Mouse (Mus musculus) erythroid progenitor cell, adult 5-6 weeks (primary cell): ENCODE data around the gene Nos1ap. TPM values are rescaled to one million over a fixed set of nuclear protein-coding genes. Genes with fewer than 3 reads are reported as not detected.
A peak's percentile ranks its signal among the peaks of the same experiment; 100 is the strongest.

Source experiments
- ATAC-seq: replicated peaks from 2 replicates; pipeline ENCODE4 v1.8.0; 2016; ENCODE audit warnings: moderate number of reproducible peaks, mild to moderate bottlenecking, moderate TSS enrichment, inconsistent platforms; ENCODE audit not compliant: poor library complexity, low FRiP score, severe bottlenecking
- total RNA-seq, 2 experiments: library from RNA; stranded (forward) in 1 of 2; stranded (reverse) in 1 of 2; fragments of 150-400 nt in 1 of 2; fragments of 186-747, 209-891 nt in 1 of 2; gene quantifications; 2 replicates each; pipeline versions ENCODE4 v1.2.3 to v1.2.4; 2015 to 2017; ENCODE audit warnings: low replicate concordance in 2 of 2

Gene Nos1ap
- total RNA-seq, 2 experiments from 2014 or later: 38.1 to 76.5 TPM

- no peak for ATAC-seq
These were observed 870 bp upstream of the Nos1ap start for GRCm38 (mm10) chr1:170590531-170590930.

DNA sequence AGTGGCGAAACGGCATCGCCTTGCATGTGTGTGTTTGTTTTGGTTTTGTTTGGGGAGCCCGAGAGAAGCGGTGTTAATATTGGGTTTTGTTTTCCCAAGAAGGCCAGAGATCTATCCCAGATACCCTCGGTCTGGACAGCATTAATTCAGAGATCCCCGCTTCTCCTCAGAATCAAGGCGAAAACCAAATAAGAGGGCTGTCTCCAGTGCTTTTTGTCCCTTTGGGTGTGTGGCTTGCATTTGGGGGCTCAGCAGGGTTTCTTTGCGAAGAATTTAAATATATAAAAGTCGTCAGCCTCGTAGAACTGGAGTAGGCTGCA, 340 bp upstream of the Nos1ap start:
- no peak for ATAC-seq

- ATAC-seq: peak; percentile 36; the same call in 1 of the 2 replicates
These were observed 812 bp downstream of the Nos1ap start for GRCm38 (mm10) chr1:170588879-170589218.

DNA sequence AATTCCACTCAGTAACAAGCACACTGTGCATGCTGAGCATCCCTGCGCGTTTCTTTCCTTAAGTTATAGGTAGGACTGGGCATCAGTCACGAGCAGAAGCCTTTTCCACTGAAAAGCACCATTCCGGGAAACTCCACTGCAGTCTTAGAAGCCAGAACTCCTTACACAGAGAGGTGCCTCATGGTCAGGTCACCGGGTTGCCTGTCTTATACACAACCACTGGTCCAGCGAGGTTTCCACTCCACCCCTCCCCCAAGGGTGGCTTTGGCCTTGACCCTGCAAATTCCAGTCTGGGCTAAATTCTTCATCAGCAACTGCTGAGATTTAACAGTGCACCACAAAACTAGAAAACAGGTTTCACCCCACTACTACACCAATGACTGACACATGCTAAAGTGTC, 1.3 kb downstream of the Nos1ap start:
- ATAC-seq: no peak

- ATAC-seq: no peak
These were observed 2.9 kb downstream of the Nos1ap start for GRCm38 (mm10) chr1:170586715-170587114.

DNA sequence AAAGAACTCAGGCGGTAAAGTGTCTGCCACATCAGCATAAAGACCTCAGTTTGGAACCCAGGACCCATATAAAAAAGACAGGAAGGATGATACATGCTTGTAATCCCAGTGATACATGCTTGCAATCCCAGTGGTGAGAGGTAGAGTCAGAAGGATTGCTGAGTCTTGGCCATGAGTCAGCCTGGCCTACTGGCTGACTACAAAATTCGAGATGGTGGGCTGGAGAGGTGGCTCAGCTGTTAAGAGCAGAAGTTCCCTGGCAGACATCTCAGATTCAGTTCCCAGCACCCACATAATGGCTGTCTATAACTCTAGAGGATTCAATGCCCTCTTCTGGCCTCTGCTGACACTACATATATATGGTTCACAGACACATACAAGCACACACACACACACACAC, 5.7 kb downstream of the Nos1ap start:
- ATAC-seq: no peak

GRCm38 (mm10) chr1:170582341-170582740, 7.3 kb downstream of the Nos1ap start:
- no peak for ATAC-seq

- peak; percentile 60 for ATAC-seq
These were observed 9.1 kb downstream of the Nos1ap start for GRCm38 (mm10) chr1:170580485-170581110.

GRCm38 (mm10) chr1:170579476-170579875, 10.2 kb downstream of the Nos1ap start:
- peak; percentile 49 for ATAC-seq

- peak; percentile 62; the same call in 1 of the 2 replicates for ATAC-seq
These were observed 10.6 kb downstream of the Nos1ap start for GRCm38 (mm10) chr1:170579063-170579462.

DNA sequence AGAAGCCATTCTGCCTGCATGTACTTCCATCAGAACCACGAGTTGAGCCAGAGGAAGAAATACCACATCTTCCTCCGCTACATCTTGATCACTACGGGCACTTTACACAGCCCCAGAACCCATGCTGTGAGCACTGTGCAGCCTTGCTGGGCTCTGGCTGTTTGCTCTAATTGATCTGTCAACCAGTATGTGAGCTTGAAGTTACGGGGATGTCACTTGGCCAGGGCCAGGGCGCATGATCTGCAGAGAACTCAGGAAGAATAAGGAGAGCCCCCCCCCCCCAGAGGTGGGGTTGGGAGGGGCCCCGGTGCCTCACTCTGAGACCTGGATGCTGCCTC, 13.0 kb downstream of the Nos1ap start:
- ATAC-seq: no peak

DNA sequence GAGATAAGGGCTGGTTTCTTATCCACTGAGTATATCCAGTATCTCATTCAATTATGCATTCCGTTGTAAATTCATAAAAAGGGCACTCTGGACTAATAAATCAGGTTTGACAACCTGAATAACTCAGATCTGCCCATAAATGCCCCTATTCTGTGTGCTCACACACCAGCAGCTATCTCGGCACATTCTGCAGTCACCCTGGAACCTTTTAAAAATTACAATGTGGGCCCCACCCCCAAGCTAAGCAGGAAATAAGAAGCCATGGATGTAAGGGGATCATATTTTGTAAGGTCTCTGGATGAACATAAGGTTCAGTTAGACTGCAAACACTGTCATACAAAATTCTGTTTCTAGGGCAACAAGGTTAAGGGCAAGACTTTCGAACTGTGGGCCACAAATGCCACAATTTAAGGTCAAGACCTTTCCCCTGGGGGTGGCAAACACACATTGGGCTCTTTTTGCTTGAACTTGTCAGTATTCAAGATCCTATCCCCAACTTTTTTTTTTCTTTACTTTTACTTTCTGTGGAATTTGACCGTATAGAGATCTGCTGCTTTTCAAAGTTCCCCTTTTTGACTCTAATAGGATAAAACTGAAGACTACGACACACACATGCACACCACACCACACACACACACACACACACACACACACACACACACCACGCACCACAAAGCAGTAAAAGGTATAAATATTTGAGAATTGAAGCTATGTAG, 13.5 kb downstream of the Nos1ap start:
- ATAC-seq: no peak

- ATAC-seq: no peak
These were observed 16.5 kb downstream of the Nos1ap start for GRCm38 (mm10) chr1:170573117-170573516.

GRCm38 (mm10) chr1:170566969-170567368, 22.7 kb downstream of the Nos1ap start:
- ATAC-seq: no peak

DNA sequence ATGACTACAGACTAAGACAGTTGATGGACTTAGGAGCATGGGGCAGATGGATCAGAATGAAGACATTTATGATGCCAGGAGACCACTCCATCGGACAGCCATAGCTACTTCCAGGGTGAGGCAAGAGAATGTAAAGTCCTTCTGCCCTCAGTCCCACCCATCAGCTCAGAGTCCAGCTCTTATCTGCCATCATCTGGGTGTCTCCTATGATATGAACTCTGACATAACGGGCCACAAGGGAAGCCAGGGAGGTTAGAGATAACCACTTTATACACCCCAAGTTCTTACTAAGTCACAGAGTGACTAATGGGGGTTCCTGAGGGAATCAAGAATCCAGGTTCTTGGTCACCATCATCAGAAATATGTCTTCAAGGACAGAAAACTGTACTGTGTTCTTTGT, 23.1 kb downstream of the Nos1ap start:
- no peak for ATAC-seq

GRCm38 (mm10) chr1:170564926-170565325, 24.7 kb downstream of the Nos1ap start:
- no peak for ATAC-seq

- ATAC-seq: no peak
These were observed 27.2 kb downstream of the Nos1ap start for GRCm38 (mm10) chr1:170562431-170562830.

DNA sequence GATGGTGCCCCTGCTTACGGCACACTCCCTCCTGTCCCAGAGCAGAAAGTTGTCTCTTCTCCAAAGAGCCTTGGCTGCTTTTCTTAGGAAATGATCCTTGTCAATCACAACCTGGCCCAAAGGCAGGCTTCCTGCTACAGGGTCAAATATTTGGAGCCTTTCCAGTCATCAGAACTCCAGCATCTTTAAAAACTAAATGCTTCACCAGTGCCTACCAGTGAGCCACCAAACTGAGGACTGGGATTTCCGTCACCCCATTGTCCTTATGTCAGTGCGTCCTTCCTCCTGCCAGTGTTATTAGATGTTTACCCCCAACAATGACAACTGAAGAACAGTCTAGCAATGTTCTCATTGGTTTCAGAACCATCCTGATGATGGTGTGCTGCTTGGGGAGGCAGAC, 28.9 kb downstream of the Nos1ap start:
- ATAC-seq: no peak

DNA sequence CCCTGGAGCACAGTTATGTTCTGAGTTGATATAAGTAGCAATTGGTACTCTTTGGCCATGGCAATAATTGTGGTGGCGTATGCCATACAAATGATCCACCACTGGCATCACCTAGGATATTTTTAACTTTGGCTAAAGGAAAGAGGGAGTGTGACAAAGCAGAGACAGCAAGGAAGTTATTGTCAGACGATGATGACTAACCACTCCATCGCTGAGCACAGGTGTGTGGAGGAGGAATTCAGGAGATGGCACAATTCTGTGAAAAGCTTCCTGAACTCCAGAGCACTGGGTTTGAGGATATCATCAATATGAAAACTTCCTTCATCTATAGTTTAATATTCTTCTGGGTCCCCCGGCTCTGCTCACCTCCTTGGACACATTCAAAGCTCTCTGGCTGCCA, 31.7 kb downstream of the Nos1ap start:
- ATAC-seq: no peak

- no peak for ATAC-seq
These were observed 33.0 kb downstream of the Nos1ap start for GRCm38 (mm10) chr1:170556696-170557095.

DNA sequence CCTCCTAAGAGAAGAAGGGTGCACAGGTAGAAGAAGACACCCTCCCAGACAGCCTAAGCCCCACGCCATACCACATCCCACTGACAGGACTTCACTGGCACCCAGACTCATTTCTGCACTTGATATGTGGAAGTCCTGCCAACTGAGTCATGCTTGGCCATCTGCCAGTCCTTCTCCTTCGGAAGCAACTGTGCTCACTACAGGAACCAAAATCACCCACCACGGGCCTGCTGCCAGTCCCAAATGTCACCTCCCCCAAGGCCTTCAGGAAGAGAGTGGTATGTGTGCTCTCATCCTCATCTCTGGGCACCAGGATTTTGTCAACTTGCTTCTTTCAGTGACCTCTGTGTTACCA, 34.7 kb downstream of the Nos1ap start:
- peak; percentile 73 for ATAC-seq
